Mouse (Mus musculus): ENCODE results near the gene Grm7. TPM values are rescaled to one million over a fixed set of nuclear protein-coding genes. Genes with fewer than 3 reads are reported as not detected.

Gene Grm7
- polyA plus RNA-seq, 1 experiment from 2014 or later = 4.1 TPM

- 62% methylated on average over 1 of the region's 1 CpGs for WGBS
- Histone ChIP-seq H3K9me3 (replicated peaks; ENCODE audit: control insufficient read depth, low read length) (no peaks in the 10 kb centered on the region), H3K4me2 (ENCODE audit: low read depth, low read length) (no peak overlapping the region), H3K4me1 (ENCODE audit: control insufficient read depth, insufficient read depth, low read length) (no peaks in the 10 kb centered on the region), H3K4me3 (replicated peaks; ENCODE audit: low read length) (no peak overlapping the region), H3K27ac (ENCODE audit: low read length) (no peak overlapping the region), H3K9ac (ENCODE audit: low read length) (no peak overlapping the region), H3K36me3 (ENCODE audit: control insufficient read depth, insufficient read depth, low read length) (no peaks in the 10 kb centered on the region), H3K27me3 (ENCODE audit: control insufficient read depth, insufficient read depth, low read length) (no peaks in the 10 kb centered on the region)
- no peak for ATAC-seq (ENCODE audit: insufficient read depth, low FRiP score)
Observed at GRCm38 (mm10) chr6:111481866-111482265, 836.5 kb downstream of the Grm7 start.

- Histone ChIP-seq H3K27ac (ENCODE audit: low read length) (no peak overlapping the region), H3K4me1 (ENCODE audit: control insufficient read depth, insufficient read depth, low read length) (no peaks in the 10 kb centered on the region), H3K9me3 (replicated peaks; ENCODE audit: control insufficient read depth, low read length) (no peaks in the 10 kb centered on the region), H3K9ac (ENCODE audit: low read length) (no peak overlapping the region), H3K27me3 (ENCODE audit: control insufficient read depth, insufficient read depth, low read length) (no peaks in the 10 kb centered on the region), H3K36me3 (ENCODE audit: control insufficient read depth, insufficient read depth, low read length) (no peaks in the 10 kb centered on the region), H3K4me3 (replicated peaks; ENCODE audit: low read length) (no peak overlapping the region), H3K4me2 (ENCODE audit: low read depth, low read length) (no peak overlapping the region)
- no peak for ATAC-seq (ENCODE audit: insufficient read depth, low FRiP score)
Observed at GRCm38 (mm10) chr6:111486081-111486480, 840.7 kb downstream of the Grm7 start.

- no peaks in the 10 kb centered on the region for H3K9me3 ChIP-seq (replicated peaks; ENCODE audit: control insufficient read depth, low read length)
- no peaks in the 10 kb centered on the region for H3K27me3 ChIP-seq (ENCODE audit: control insufficient read depth, insufficient read depth, low read length)
- no peak overlapping the region for H3K9ac ChIP-seq (ENCODE audit: low read length)
- no peaks in the 10 kb centered on the region for H3K4me1 ChIP-seq (ENCODE audit: control insufficient read depth, insufficient read depth, low read length)
- H3K27ac ChIP-seq (ENCODE audit: low read length) = no peak overlapping the region
- no peaks in the 10 kb centered on the region for H3K36me3 ChIP-seq (ENCODE audit: control insufficient read depth, insufficient read depth, low read length)
- no peak overlapping the region for H3K4me2 ChIP-seq (ENCODE audit: low read depth, low read length)
- ATAC-seq (ENCODE audit: insufficient read depth, low FRiP score) = no peak
- WGBS = 79% methylated on average over 4 of the region's 4 CpGs
- no peak overlapping the region for H3K4me3 ChIP-seq (replicated peaks; ENCODE audit: low read length)
Observed at GRCm38 (mm10) chr6:111487556-111487955, 842.2 kb downstream of the Grm7 start.

- no peak overlapping the region for H3K4me2 ChIP-seq (ENCODE audit: low read depth, low read length)
- no peak overlapping the region for H3K4me3 ChIP-seq (replicated peaks; ENCODE audit: low read length)
- no peaks in the 10 kb centered on the region for H3K9me3 ChIP-seq (replicated peaks; ENCODE audit: control insufficient read depth, low read length)
- H3K36me3 ChIP-seq (ENCODE audit: control insufficient read depth, insufficient read depth, low read length) = no peaks in the 10 kb centered on the region
- no peak overlapping the region for H3K27ac ChIP-seq (ENCODE audit: low read length)
- no peaks in the 10 kb centered on the region for H3K4me1 ChIP-seq (ENCODE audit: control insufficient read depth, insufficient read depth, low read length)
- no peaks in the 10 kb centered on the region for H3K27me3 ChIP-seq (ENCODE audit: control insufficient read depth, insufficient read depth, low read length)
- ATAC-seq (ENCODE audit: insufficient read depth, low FRiP score) = no peak
- H3K9ac ChIP-seq (ENCODE audit: low read length) = no peak overlapping the region
Observed at GRCm38 (mm10) chr6:111492166-111492565, 846.8 kb downstream of the Grm7 start.

- no peaks in the 10 kb centered on the region for H3K4me1 ChIP-seq (ENCODE audit: control insufficient read depth, insufficient read depth, low read length)
- H3K27me3 ChIP-seq (ENCODE audit: control insufficient read depth, insufficient read depth, low read length) = no peaks in the 10 kb centered on the region
- WGBS = 74% methylated on average over 5 of the region's 5 CpGs
- H3K27ac ChIP-seq (ENCODE audit: low read length) = no peak overlapping the region
- no peaks in the 10 kb centered on the region for H3K36me3 ChIP-seq (ENCODE audit: control insufficient read depth, insufficient read depth, low read length)
- no peak overlapping the region for H3K9ac ChIP-seq (ENCODE audit: low read length)
- H3K4me2 ChIP-seq (ENCODE audit: low read depth, low read length) = no peak overlapping the region
- no peaks in the 10 kb centered on the region for H3K9me3 ChIP-seq (replicated peaks; ENCODE audit: control insufficient read depth, low read length)
- H3K4me3 ChIP-seq (replicated peaks; ENCODE audit: low read length) = no peak overlapping the region
- ATAC-seq (ENCODE audit: insufficient read depth, low FRiP score) = no peak
Observed at GRCm38 (mm10) chr6:111499542-111499941, 854.2 kb downstream of the Grm7 start.

GRCm38 (mm10) chr6:111510768-111511459, 865.5 kb downstream of the Grm7 start:
- H3K27ac ChIP-seq (ENCODE audit: low read length) = no peak overlapping the region
- H3K27me3 ChIP-seq (ENCODE audit: control insufficient read depth, insufficient read depth, low read length) = no peaks in the 10 kb centered on the region
- no peak for ATAC-seq (ENCODE audit: insufficient read depth, low FRiP score)
- H3K4me1 ChIP-seq (ENCODE audit: control insufficient read depth, insufficient read depth, low read length) = no peaks in the 10 kb centered on the region
- no peak overlapping the region for H3K4me3 ChIP-seq (replicated peaks; ENCODE audit: low read length)
- no peak overlapping the region for H3K9ac ChIP-seq (ENCODE audit: low read length)
- H3K36me3 ChIP-seq (ENCODE audit: control insufficient read depth, insufficient read depth, low read length) = no peaks in the 10 kb centered on the region
- 73% methylated on average over 1 of the region's 1 CpGs for WGBS
- no peaks in the 10 kb centered on the region for H3K9me3 ChIP-seq (replicated peaks; ENCODE audit: control insufficient read depth, low read length)
- H3K4me2 ChIP-seq (ENCODE audit: low read depth, low read length) = no peak overlapping the region

- no peaks in the 10 kb centered on the region for H3K9me3 ChIP-seq (replicated peaks; ENCODE audit: control insufficient read depth, low read length)
- no peaks in the 10 kb centered on the region for H3K36me3 ChIP-seq (ENCODE audit: control insufficient read depth, insufficient read depth, low read length)
- 61% methylated on average over 2 of the region's 2 CpGs for WGBS
- ATAC-seq (ENCODE audit: insufficient read depth, low FRiP score) = no peak
- H3K27me3 ChIP-seq (ENCODE audit: control insufficient read depth, insufficient read depth, low read length) = no peaks in the 10 kb centered on the region
- H3K4me1 ChIP-seq (ENCODE audit: control insufficient read depth, insufficient read depth, low read length) = no peaks in the 10 kb centered on the region
- H3K27ac ChIP-seq (ENCODE audit: low read length) = no peak overlapping the region
- H3K9ac ChIP-seq (ENCODE audit: low read length) = no peak overlapping the region
- H3K4me2 ChIP-seq (ENCODE audit: low read depth, low read length) = no peak overlapping the region
- no peak overlapping the region for H3K4me3 ChIP-seq (replicated peaks; ENCODE audit: low read length)
Observed at GRCm38 (mm10) chr6:111512359-111512758, 867.0 kb downstream of the Grm7 start.

- Histone ChIP-seq H3K4me2 (ENCODE audit: low read depth, low read length) (no peak overlapping the region), H3K36me3 (ENCODE audit: control insufficient read depth, insufficient read depth, low read length) (no peaks in the 10 kb centered on the region), H3K27ac (ENCODE audit: low read length) (no peak overlapping the region), H3K9me3 (replicated peaks; ENCODE audit: control insufficient read depth, low read length) (no peaks in the 10 kb centered on the region), H3K4me3 (replicated peaks; ENCODE audit: low read length) (no peak overlapping the region), H3K27me3 (ENCODE audit: control insufficient read depth, insufficient read depth, low read length) (no peaks in the 10 kb centered on the region), H3K4me1 (ENCODE audit: control insufficient read depth, insufficient read depth, low read length) (no peaks in the 10 kb centered on the region), H3K9ac (ENCODE audit: low read length) (no peak overlapping the region)
- WGBS = 70% methylated on average over 1 of the region's 1 CpGs
- ATAC-seq (ENCODE audit: insufficient read depth, low FRiP score) = no peak
Observed at GRCm38 (mm10) chr6:111521229-111521628, 875.8 kb downstream of the Grm7 start.

GRCm38 (mm10) chr6:111522122-111522521, 876.7 kb downstream of the Grm7 start:
- Histone ChIP-seq H3K4me2 (ENCODE audit: low read depth, low read length) (no peak overlapping the region), H3K36me3 (ENCODE audit: control insufficient read depth, insufficient read depth, low read length) (no peaks in the 10 kb centered on the region), H3K9ac (ENCODE audit: low read length) (no peak overlapping the region), H3K27ac (ENCODE audit: low read length) (no peak overlapping the region), H3K4me1 (ENCODE audit: control insufficient read depth, insufficient read depth, low read length) (no peaks in the 10 kb centered on the region), H3K27me3 (ENCODE audit: control insufficient read depth, insufficient read depth, low read length) (no peaks in the 10 kb centered on the region), H3K4me3 (replicated peaks; ENCODE audit: low read length) (no peak overlapping the region), H3K9me3 (replicated peaks; ENCODE audit: control insufficient read depth, low read length) (no peaks in the 10 kb centered on the region)
- ATAC-seq (ENCODE audit: insufficient read depth, low FRiP score) = no peak

GRCm38 (mm10) chr6:111529985-111530384, 884.6 kb downstream of the Grm7 start:
- no peaks in the 10 kb centered on the region for H3K9me3 ChIP-seq (replicated peaks; ENCODE audit: control insufficient read depth, low read length)
- H3K27me3 ChIP-seq (ENCODE audit: control insufficient read depth, insufficient read depth, low read length) = no peaks in the 10 kb centered on the region
- H3K4me1 ChIP-seq (ENCODE audit: control insufficient read depth, insufficient read depth, low read length) = no peaks in the 10 kb centered on the region
- no peak overlapping the region for H3K4me2 ChIP-seq (ENCODE audit: low read depth, low read length)
- no peaks in the 10 kb centered on the region for H3K36me3 ChIP-seq (ENCODE audit: control insufficient read depth, insufficient read depth, low read length)
- WGBS = 66% methylated on average over 2 of the region's 2 CpGs
- ATAC-seq (ENCODE audit: insufficient read depth, low FRiP score) = no peak
- H3K27ac ChIP-seq (ENCODE audit: low read length) = no peak overlapping the region
- H3K9ac ChIP-seq (ENCODE audit: low read length) = no peak overlapping the region
- no peak overlapping the region for H3K4me3 ChIP-seq (replicated peaks; ENCODE audit: low read length)

All from stomach, embryonic 16.5 days (tissue).